Mouse (Mus musculus): Measurements from ENCODE around the gene Cdc45. TPM values are rescaled to one million over a fixed set of nuclear protein-coding genes. Genes with fewer than 3 reads are reported as not detected.

The Cdc45 gene
- total and polyA plus RNA-seq, 2 experiments from 2014 or later: 5.5 to 11.7 TPM

DNA sequence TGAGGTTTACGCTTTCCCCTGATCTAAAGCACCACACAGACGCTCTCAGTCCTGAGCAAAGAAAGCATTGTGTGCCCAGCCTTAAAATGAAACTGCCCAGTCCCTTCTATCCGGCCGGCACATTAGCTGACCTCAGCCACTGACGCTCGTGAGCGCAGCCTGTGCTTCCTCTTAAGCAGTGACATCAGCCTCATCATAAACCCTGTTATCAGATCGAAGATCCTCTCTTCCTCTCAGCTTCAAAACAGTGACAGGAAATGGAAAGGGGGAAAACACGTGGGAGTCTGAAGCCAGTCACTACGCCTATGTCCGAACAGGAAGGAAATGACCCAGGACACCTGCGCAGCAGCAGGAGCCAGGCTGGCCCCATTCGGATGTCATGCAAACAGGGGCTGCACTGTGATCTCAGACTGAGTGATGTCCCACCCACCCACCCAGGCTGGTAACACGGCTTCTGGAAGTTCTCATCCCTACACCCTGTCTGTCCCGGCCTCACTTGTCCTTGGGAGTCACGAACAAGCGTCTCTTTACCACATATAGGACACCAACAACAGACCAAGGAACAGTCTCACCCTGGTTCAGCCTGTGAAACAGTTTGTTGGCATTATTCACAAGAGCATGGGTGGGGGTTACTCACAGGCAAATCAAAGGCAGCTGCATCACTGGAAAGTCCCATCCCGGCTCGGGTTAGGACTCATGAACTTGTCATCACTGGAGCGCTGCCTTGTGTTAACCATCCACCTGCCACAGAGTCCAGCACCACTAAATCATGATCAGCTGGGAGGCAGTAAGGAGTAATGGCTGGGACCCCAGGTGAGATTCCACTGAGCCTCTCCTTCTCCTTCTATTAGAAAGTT is 78.5 kb downstream of the Cdc45 start:
- Histone ChIP-seq H3K9me3 (ENCODE audit: low read length) (no peaks in the 10 kb centered on the region), H3K4me3 (ENCODE audit: low read depth, low read length) (no peak overlapping the region), H3K9ac (no peak overlapping the region), H3K36me3 (ENCODE audit: insufficient read depth) (no peaks in the 10 kb centered on the region), H3K27me3 (ENCODE audit: insufficient read depth, low read length) (no peaks in the 10 kb centered on the region), H3K27ac (ENCODE audit: low read depth, low read length) (no peak overlapping the region), H3K4me2 (ENCODE audit: low read depth) (no peak overlapping the region), H3K4me1 (ENCODE audit: insufficient read depth) (no peaks in the 10 kb centered on the region)
- ATAC-seq: no peak
- TF ChIP-seq CTCF (IDR thresholded peaks at IDR 0.05; ENCODE audit: low read depth): no peak
- peak; percentile 4 for DNase-seq
- 71% methylated on average over 20 of the region's 20 CpGs for WGBS

DNA sequence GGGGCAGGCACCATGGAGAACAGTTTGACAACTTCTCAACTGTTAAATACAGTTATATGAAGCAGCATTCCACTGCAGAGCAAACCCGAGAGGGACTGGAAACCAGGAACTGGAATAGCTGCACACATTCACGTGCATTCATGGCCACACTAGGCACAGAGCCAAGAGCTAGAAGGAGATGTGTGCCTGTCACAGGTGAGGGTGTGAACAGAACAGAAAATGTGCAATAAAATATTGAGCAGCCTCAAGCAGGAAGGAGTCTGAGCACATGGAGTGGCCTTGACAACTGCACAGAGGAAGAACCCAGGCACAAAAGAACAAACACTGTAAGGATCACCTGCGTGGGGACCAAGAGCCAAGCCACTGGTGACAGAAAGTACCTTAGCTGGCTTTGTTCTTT is 81.1 kb downstream of the Cdc45 start:
- Histone ChIP-seq H3K27ac (ENCODE audit: low read depth, low read length) (no peak overlapping the region), H3K9me3 (ENCODE audit: low read length) (no peaks in the 10 kb centered on the region), H3K4me3 (ENCODE audit: low read depth, low read length) (no peak overlapping the region), H3K4me1 (ENCODE audit: insufficient read depth) (no peaks in the 10 kb centered on the region), H3K4me2 (ENCODE audit: low read depth) (no peak overlapping the region), H3K27me3 (ENCODE audit: insufficient read depth, low read length) (no peaks in the 10 kb centered on the region), H3K36me3 (ENCODE audit: insufficient read depth) (no peaks in the 10 kb centered on the region), H3K9ac (no peak overlapping the region)
- DNase-seq (no peak), ATAC-seq (no peak)
- no peak for TF ChIP-seq CTCF (IDR thresholded peaks at IDR 0.05; ENCODE audit: low read depth)
- 65% methylated on average over 3 of the region's 3 CpGs for WGBS

Other genes starting within 250 kb of the Cdc45 start
- gene Tbx1, start 221.3 kb downstream of the Cdc45 start, total RNA-seq (2014; rRNA removed): 0.71 and 1.2 TPM in 2 replicates
- gene Tbx1, start 221.3 kb downstream of the Cdc45 start, polyA plus RNA-seq (2015; fragmentation: Nextera tagmentation; extraction: Ambion mirVana): 0.70 and 0.90 TPM in 2 replicates
- gene Gp1bb, start 189.6 kb downstream of the Cdc45 start, total RNA-seq (2014; rRNA removed): 34.1 and 34.2 TPM in 2 replicates
- 9.4 and 11.4 TPM in 2 replicates for gene Gp1bb, start 189.6 kb downstream of the Cdc45 start, polyA plus RNA-seq (2015; fragmentation: Nextera tagmentation; extraction: Ambion mirVana)
- 32.7 and 33.4 TPM in 2 replicates for gene Gm49601, start 185.6 kb downstream of the Cdc45 start, total RNA-seq (2014; rRNA removed)
- 3.6 and 4.9 TPM in 2 replicates for gene Gm49601, start 185.6 kb downstream of the Cdc45 start, polyA plus RNA-seq (2015; fragmentation: Nextera tagmentation; extraction: Ambion mirVana)
- gene Sept5, start 182.0 kb downstream of the Cdc45 start, total RNA-seq (2014; rRNA removed): 372 and 373 TPM in 2 replicates
- 265 and 267 TPM in 2 replicates for gene Sept5, start 182.0 kb downstream of the Cdc45 start, polyA plus RNA-seq (2015; fragmentation: Nextera tagmentation; extraction: Ambion mirVana)
- gene Cldn5, start 35.1 kb downstream of the Cdc45 start, total RNA-seq (2014; rRNA removed): 153 and 182 TPM in 2 replicates
- 126 and 137 TPM in 2 replicates for gene Cldn5, start 35.1 kb downstream of the Cdc45 start, polyA plus RNA-seq (2015; fragmentation: Nextera tagmentation; extraction: Ambion mirVana)
- 70.3 and 73.9 TPM in 2 replicates for gene Ufd1, start 208 bp downstream of the Cdc45 start, total RNA-seq (2014; rRNA removed)
- gene Ufd1, start 208 bp downstream of the Cdc45 start, polyA plus RNA-seq (2015; fragmentation: Nextera tagmentation; extraction: Ambion mirVana): 124 and 134 TPM in 2 replicates
- 21.2 and 25.6 TPM in 2 replicates for gene 2510002D24Rik, start 24.6 kb upstream of the Cdc45 start, total RNA-seq (2014; rRNA removed)
- 16.9 and 44.1 TPM in 2 replicates for gene 2510002D24Rik, start 24.6 kb upstream of the Cdc45 start, polyA plus RNA-seq (2015; fragmentation: Nextera tagmentation; extraction: Ambion mirVana)
- not detected in 2 replicates for gene Gm28539, start 24.6 kb upstream of the Cdc45 start, total RNA-seq (2014; rRNA removed)
- not detected in 2 replicates for gene Gm28539, start 24.6 kb upstream of the Cdc45 start, polyA plus RNA-seq (2015; fragmentation: Nextera tagmentation; extraction: Ambion mirVana)
- 35.8 and 42.2 TPM in 2 replicates for gene Mrpl40, start 64.9 kb upstream of the Cdc45 start, total RNA-seq (2014; rRNA removed)
- 75.8 and 77.0 TPM in 2 replicates for gene Mrpl40, start 64.9 kb upstream of the Cdc45 start, polyA plus RNA-seq (2015; fragmentation: Nextera tagmentation; extraction: Ambion mirVana)
- 62.9 and 64.1 TPM in 2 replicates for gene Hira, start 65.0 kb upstream of the Cdc45 start, total RNA-seq (2014; rRNA removed)
- 16.9 and 24.0 TPM in 2 replicates for gene Hira, start 65.0 kb upstream of the Cdc45 start, polyA plus RNA-seq (2015; fragmentation: Nextera tagmentation; extraction: Ambion mirVana)

Measured in forebrain, postnatal 0 days (tissue).